Mouse (Mus musculus) liver, embryonic 16.5 days (tissue): ENCODE measurements around the gene Cep112. TPM values are rescaled to one million over a fixed set of nuclear protein-coding genes. Genes with fewer than 3 reads are reported as not detected.
A peak's percentile ranks its signal among the peaks of the same experiment; 100 is the strongest.

Experiments used
- ATAC-seq: fragments of 200-750 bp; cut with Nextera tagmentation; 2 replicates; pipeline ENCODE4 v1.8.0; 2017; ENCODE audit warnings: low read depth, mild to moderate bottlenecking, moderate number of reproducible peaks, moderate library complexity
- H3K27ac ChIP-seq: fragments of 300-500 bp; sonication (generic); 2 replicates; pipeline ENCODE4 v1.5.1; 2014; ENCODE audit warnings: mild to moderate bottlenecking, low read length
- H3K27me3 ChIP-seq: fragments of 300-500 bp; sonication (generic); 2 replicates; pipeline ENCODE4 v1.6.1; 2014; ENCODE audit warnings: low read depth, low read length, mixed read lengths; ENCODE audit not compliant: control insufficient read depth, insufficient read depth
- H3K36me3 ChIP-seq: fragments of 300-500 bp; sonication (generic); 2 replicates; pipeline ENCODE4 v1.6.1; 2014; ENCODE audit warnings: mild to moderate bottlenecking; ENCODE audit not compliant: control insufficient read depth, insufficient read depth
- H3K4me1 ChIP-seq: fragments of 300-500 bp; sonication (generic); 2 replicates; pipeline ENCODE4 v1.6.1; 2014; ENCODE audit warnings: low read depth, low read length, mixed read lengths; ENCODE audit not compliant: control insufficient read depth
- H3K4me2 ChIP-seq: fragments of 300-500 bp; sonication (generic); 2 replicates; pipeline ENCODE4 v1.6.1; 2014; ENCODE audit warnings: low read depth, low read length, mixed read lengths
- H3K4me3 ChIP-seq: fragments of 300-500 bp; sonication (generic); 2 replicates; pipeline ENCODE4 v1.5.1; 2014; ENCODE audit warnings: low read depth, mild to moderate bottlenecking, low read length
- H3K9ac ChIP-seq: fragments of 300-500 bp; sonication (generic); 2 replicates; pipeline ENCODE4 v1.6.1; 2014; ENCODE audit warnings: low read depth, low read length
- H3K9me3 ChIP-seq: fragments of 300-500 bp; sonication (generic); replicated peaks from 2 replicates; pipeline ENCODE4 v1.6.1; 2016; ENCODE audit warnings: low read length; ENCODE audit not compliant: control insufficient read depth
- WGBS: fragments of 180-500 bp; shearing (Covaris S2); extraction: QIAGEN DNeasy Blood & Tissue Kit; methylation state at CpG from one replicate; pipeline ENCODE4 v1.1.7; 2014; ENCODE audit not compliant: insufficient replicate concordance; 5-methylcytosine and 5-hydroxymethylcytosine counted together
- polyA plus RNA-seq: library from polyadenylated mRNA; unstranded; fragments of >200 nt; fragmentation: Nextera tagmentation; extraction: Ambion mirVana; gene quantifications from 2 replicates; pipeline ENCODE4 v1.2.1, GENCODE M21; 2015

Cep112 gene
- polyA plus RNA-seq, 1 experiment from 2014 or later = 0.96 TPM

GRCm38 (mm10) chr11:108396076-108396829, 28.7 kb upstream of the Cep112 start:
- H3K4me3 ChIP-seq = peak overlapping the region; percentile 50
- H3K27me3 ChIP-seq = no peaks in the 10 kb centered on the region
- no peaks in the 10 kb centered on the region; the same call in 1 of the 2 replicates for H3K36me3 ChIP-seq
- H3K9me3 ChIP-seq = no peaks in the 10 kb centered on the region
- peak overlapping the region; percentile 47; the same call in 1 of the 2 replicates for H3K9ac ChIP-seq
- H3K4me1 ChIP-seq = no peaks in the 10 kb centered on the region; the same call in 1 of the 2 replicates
- H3K27ac ChIP-seq = peak overlapping the region; percentile 79; the same call in 1 of the 2 replicates
- ATAC-seq = no peak
- 0 out of 2 replicates have a peak overlapping the region, but pooled peaks have one; percentile 17 for H3K4me2 ChIP-seq
- 58% methylated on average over 7 of the region's 7 CpGs for WGBS

GRCm38 (mm10) chr11:108409876-108410644, 14.9 kb upstream of the Cep112 start:
- no peak overlapping the region for H3K27ac ChIP-seq
- ATAC-seq = no peak
- no peak overlapping the region for H3K4me2 ChIP-seq
- H3K4me1 ChIP-seq = no peaks in the 10 kb centered on the region
- H3K36me3 ChIP-seq = no peaks in the 10 kb centered on the region
- H3K4me3 ChIP-seq = no peak overlapping the region
- no peak overlapping the region for H3K9ac ChIP-seq
- H3K27me3 ChIP-seq = no peaks in the 10 kb centered on the region
- WGBS = 60% methylated on average over 7 of the region's 9 CpGs
- no peaks in the 10 kb centered on the region for H3K9me3 ChIP-seq

GRCm38 (mm10) chr11:108416360-108416759, 8.6 kb upstream of the Cep112 start:
- H3K4me3 ChIP-seq = no peak overlapping the region
- WGBS = 52% methylated on average over 1 of the region's 1 CpGs

GRCm38 (mm10) chr11:108418540-108418939, 6.5 kb upstream of the Cep112 start:
- 18% methylated on average over 1 of the region's 1 CpGs for WGBS
- Histone ChIP-seq H3K9ac (no peak overlapping the region), H3K4me3 (no peak overlapping the region), H3K27me3 (no peaks in the 10 kb centered on the region), H3K4me1 (no peaks in the 10 kb centered on the region), H3K4me2 (no peak overlapping the region), H3K36me3 (no peaks in the 10 kb centered on the region), H3K27ac (no peak overlapping the region), H3K9me3 (no peaks in the 10 kb centered on the region)
- no peak for ATAC-seq

More at GRCm38 (mm10) chr11:108416360-108416759, 8.6 kb upstream of the Cep112 start:
- Histone ChIP-seq H3K27ac (no peak overlapping the region), H3K9ac (no peak overlapping the region), H3K9me3 (no peaks in the 10 kb centered on the region), H3K4me1 (no peaks in the 10 kb centered on the region), H3K36me3 (no peaks in the 10 kb centered on the region), H3K4me2 (no peak overlapping the region), H3K27me3 (no peaks in the 10 kb centered on the region)
- no peak for ATAC-seq

DNA sequence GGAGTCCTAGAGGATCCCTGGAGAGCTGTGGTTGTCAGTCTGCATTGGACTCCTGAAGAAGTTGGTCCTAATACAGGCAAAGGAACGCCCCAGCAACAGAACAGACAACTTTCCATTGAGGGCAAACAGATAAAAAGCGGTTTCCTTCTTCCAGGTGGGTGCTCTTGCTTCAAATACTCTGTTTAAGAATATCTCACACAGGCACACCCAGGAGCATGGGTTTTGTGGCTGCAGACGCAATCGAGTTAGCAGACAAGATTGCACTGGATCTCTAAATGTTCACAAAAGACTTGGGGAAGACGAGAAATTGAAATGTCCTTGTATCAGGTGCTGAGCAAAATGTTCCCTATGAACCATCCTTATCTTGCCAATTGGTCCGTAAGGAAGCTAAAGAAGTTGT, 5.8 kb upstream of the Cep112 start:
- Histone ChIP-seq H3K36me3 (no peaks in the 10 kb centered on the region), H3K27ac (no peak overlapping the region), H3K9ac (no peak overlapping the region), H3K4me1 (no peaks in the 10 kb centered on the region), H3K4me2 (no peak overlapping the region), H3K9me3 (no peaks in the 10 kb centered on the region), H3K27me3 (peaks cover 2% of the 10 kb centered on the region; the same call in 1 of the 2 replicates), H3K4me3 (no peak overlapping the region)
- WGBS = 55% methylated on average over 6 of the region's 6 CpGs
- no peak for ATAC-seq

DNA sequence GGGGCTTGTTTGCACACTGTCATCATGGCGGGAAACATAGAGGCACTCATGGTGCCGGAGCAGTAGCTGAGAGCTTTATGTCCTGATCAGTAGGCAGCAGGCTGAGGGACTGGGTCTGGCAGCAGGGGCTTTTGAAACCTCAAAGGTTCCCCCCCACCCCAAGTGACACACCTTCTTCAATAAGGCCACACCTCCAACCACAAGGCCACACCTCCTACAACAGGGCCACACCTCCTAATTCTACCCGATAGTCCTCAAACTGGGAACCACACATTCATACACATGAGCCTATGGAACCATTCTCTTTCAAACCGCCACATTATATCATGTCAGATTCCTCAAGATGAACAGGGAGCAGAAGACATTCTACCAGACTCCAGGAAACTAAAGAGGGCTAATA, 4.2 kb upstream of the Cep112 start:
- Histone ChIP-seq H3K27me3 (peaks cover 14% of the 10 kb centered on the region), H3K36me3 (no peaks in the 10 kb centered on the region), H3K27ac (no peak overlapping the region), H3K9me3 (no peaks in the 10 kb centered on the region), H3K4me1 (peaks cover 3% of the 10 kb centered on the region; the same call in 1 of the 2 replicates), H3K9ac (no peak overlapping the region), H3K4me3 (no peak overlapping the region), H3K4me2 (no peak overlapping the region)
- no peak for ATAC-seq
- 42% methylated on average over 4 of the region's 4 CpGs for WGBS

GRCm38 (mm10) chr11:108423221-108423620, 1.8 kb upstream of the Cep112 start:
- ATAC-seq = no peak

GRCm38 (mm10) chr11:108424111-108424510, 881 bp upstream of the Cep112 start:
- Histone ChIP-seq H3K9me3 (no peaks in the 10 kb centered on the region), H3K27me3 (peaks cover 16% of the 10 kb centered on the region), H3K27ac (no peak overlapping the region), H3K4me2 (peak overlapping the region; percentile 65; the same call in 1 of the 2 replicates), H3K4me3 (no peak overlapping the region), H3K36me3 (no peaks in the 10 kb centered on the region), H3K4me1 (peaks cover 3% of the 10 kb centered on the region; the same call in 1 of the 2 replicates), H3K9ac (no peak overlapping the region)
- no peak for ATAC-seq
- 18% methylated on average over 5 of the region's 5 CpGs for WGBS

More at GRCm38 (mm10) chr11:108423221-108423620, 1.8 kb upstream of the Cep112 start:
- H3K27ac ChIP-seq = no peak overlapping the region
- H3K4me2 ChIP-seq = no peak overlapping the region
- no peak overlapping the region for H3K9ac ChIP-seq
- no peak overlapping the region for H3K4me3 ChIP-seq
- H3K27me3 ChIP-seq = peaks cover 16% of the 10 kb centered on the region
- no peaks in the 10 kb centered on the region for H3K9me3 ChIP-seq
- 64% methylated on average over 7 of the region's 7 CpGs for WGBS
- H3K36me3 ChIP-seq = no peaks in the 10 kb centered on the region
- H3K4me1 ChIP-seq = peaks cover 3% of the 10 kb centered on the region; the same call in 1 of the 2 replicates

GRCm38 (mm10) chr11:108425592-108425921, 565 bp downstream of the Cep112 start:
- H3K4me3 ChIP-seq = peak overlapping the region; percentile 63
- no peak; the same call in 1 of the 2 replicates for ATAC-seq
- no peak overlapping the region for H3K27ac ChIP-seq
- peaks cover 16% of the 10 kb centered on the region for H3K27me3 ChIP-seq
- H3K36me3 ChIP-seq = no peaks in the 10 kb centered on the region
- H3K4me2 ChIP-seq = peak overlapping the region; percentile 65
- peaks cover 3% of the 10 kb centered on the region; the same call in 1 of the 2 replicates for H3K4me1 ChIP-seq
- H3K9me3 ChIP-seq = no peaks in the 10 kb centered on the region
- H3K9ac ChIP-seq = peak overlapping the region; percentile 59
- 11% methylated on average over 14 of the region's 14 CpGs for WGBS
